Mouse (Mus musculus) cerebellum, adult (tissue): ENCODE results near the gene Trp53i11.

Experiments
- ATAC-seq: cut with Nextera tagmentation; 2 replicates; pipeline ENCODE4 v1.9.2; 2017; ENCODE audit warnings: mild to moderate bottlenecking, moderate library complexity, mixed read lengths; ENCODE audit not compliant: insufficient number of reproducible peaks, low FRiP score, low TSS enrichment

Trp53i11 gene

DNA sequence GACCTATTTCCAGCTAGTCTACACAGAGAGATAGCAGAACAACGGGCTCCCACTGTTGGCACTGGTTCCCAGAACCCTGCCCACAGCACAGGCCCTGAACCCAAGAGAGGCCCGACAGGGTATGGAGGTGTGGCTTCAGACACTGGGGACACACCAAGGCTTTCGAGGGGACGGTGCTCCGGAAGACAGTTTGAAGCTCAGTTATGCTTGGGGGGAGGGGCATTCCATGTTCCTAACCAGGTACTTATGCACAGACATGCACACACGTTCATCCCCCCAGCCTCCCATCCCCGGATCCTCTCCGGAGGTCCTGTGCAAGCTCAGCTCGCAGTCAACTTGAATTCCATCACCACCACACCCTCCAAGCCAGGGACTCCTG is 4.8 kb downstream of the Trp53i11 start:
- ATAC-seq = no peak

DNA sequence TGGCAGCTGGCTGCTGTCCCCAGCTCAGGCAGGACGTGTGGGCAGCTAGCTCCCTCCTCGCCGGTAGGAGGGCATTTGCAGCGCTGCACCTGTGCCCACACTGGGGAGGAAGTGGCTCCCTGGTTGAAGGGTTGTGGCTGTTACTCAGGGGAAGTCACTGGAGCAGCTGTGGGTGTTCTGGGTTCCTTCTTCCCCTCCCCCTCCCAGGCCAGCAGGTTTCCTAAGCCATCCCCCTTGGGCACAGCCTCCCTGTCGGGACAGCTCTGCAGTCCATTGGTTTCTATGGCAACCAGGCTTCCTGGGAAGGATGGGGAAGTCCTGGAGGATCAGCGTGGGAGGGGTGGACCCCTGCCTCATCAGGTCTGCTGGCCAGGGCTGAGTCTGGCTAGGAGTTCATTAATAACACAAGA is 5.3 kb downstream of the Trp53i11 start:
- no peak for ATAC-seq

DNA sequence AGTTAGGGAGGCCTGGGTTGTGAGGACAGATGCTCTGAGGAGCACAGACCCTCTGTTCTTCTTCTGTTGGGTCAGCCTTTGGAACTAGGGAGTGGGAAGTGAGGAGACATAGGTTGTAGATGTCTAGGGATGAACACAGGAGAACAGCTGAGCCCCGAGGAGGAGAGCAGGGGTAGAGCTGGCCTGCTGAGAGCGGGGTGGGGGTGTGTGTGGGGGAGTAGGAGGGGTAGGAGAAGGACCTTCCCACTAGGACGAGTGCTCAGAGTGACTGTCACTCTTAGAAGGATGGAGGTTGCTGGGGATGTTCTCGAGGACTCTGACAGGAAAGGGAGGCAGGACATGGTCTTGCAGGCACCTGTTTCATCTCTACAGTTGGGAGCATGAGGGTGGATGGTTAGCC is 6.5 kb downstream of the Trp53i11 start:
- no peak for ATAC-seq

DNA sequence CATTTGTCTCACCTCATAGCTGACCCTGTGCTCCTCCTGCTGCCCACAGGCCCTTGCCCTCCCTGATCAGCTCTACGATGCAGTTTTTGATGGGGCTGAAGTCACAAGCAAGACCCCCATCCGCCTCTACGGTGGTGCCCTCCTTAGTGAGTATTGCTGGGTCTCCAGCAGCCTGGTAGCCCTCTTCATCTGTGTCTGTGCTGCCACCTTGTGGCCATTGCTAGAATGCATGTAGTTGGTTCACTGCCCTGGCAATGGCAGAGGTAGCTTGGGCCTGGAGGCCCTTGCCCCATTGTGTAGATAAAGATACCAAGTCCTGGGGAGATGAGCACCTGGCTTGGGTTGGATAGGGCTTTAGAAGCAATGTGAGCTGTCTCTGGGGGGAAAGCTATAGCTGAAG is 11.5 kb downstream of the Trp53i11 start:
- ATAC-seq = peak; percentile 33; the same call in 1 of the 2 replicates

DNA sequence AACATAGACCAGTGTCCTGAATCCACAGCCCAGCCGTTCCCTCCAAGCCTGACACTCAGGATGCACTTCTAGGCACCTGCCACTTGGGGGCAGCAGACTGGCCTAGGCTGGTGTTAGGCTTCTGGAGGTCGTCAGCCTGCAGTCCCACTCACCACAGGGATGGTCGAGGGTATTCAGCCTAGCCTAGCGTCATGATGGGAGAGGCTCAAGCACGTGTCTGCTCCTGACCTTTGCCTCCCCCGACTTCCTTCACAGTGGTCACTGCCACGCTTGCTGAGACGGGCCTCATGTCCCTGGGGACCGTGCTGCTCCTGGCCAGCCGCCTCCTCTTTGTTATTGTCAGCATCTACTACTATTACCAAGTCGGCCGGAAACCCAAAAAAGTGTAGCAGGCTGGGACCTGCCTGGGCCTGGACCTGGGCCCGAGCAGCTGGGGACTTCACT is 12.2 kb downstream of the Trp53i11 start:
- ATAC-seq = 0 out of 2 replicates have a peak, but pooled peaks have one; percentile 3

DNA sequence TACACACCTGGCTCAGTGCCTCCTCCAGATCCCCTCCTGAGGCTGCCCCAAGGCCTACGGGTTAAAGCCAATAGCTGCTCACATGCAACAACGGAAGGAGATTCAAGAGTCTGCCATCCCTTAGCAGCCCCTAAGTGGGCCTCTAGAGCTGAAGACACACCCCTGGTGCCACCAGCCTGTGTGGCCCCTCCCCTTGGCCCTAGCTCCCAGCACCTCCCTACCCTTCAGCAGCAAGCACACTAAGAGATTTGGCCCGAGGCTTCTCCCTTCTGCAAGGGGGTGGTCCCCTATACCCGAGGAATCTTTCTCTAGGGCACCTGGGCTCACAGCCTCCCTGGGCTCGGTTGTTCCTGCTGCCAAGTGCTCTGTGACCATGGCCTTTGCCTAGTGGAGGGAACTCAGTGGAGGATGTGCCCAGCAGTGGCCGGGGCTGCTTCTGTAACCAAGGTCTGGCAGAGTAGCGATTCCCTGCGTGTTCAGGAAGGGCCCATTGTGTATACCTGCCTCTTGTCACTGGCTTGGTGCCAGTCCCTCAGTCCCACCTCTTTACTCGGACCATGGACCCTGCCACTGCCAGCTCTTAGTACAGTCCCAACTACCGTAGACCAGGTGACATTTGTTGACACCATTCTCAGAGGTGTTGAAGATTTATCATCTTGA is 13.5 kb downstream of the Trp53i11 start:
- ATAC-seq = no peak

DNA sequence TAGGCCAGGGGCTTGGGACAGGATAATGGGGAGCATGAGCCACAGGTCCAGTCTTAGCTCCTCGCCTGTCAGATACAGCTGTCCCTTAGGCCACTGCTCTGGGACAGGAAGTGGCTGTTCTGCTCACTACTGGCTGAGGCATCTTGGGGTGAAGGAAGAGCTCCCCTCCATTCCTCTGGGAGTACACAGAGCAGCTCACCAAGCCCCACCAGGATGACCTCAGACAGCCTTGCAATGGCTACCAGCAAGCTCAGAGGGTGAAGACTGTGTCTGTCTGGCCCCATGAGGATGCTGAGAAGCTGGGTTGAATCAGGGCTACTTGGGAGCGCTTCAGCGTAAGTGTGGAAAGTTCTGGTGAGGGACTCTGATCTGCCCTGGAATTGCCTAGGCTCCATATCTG is 14.6 kb downstream of the Trp53i11 start:
- ATAC-seq = no peak

DNA sequence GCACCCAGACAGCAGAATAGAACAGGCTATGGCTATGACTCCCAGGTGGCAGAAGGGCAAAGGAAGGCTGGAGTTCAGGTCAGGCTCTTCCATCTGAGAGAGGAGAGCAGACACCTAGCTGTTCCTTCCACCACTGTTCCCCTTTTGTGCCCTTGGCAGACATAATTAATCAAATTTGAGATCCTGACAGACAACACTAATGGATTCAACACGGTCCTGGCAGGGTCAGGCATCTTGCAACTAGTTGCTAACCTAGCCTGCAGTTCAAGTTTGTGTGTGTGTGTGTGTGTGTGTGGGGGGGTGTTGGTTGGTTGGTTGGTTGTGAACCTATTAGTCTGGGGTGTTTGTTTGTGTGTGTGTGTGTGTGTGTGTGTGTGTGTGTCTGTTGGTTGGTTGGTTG is 15.4 kb downstream of the Trp53i11 start:
- ATAC-seq = no peak

DNA sequence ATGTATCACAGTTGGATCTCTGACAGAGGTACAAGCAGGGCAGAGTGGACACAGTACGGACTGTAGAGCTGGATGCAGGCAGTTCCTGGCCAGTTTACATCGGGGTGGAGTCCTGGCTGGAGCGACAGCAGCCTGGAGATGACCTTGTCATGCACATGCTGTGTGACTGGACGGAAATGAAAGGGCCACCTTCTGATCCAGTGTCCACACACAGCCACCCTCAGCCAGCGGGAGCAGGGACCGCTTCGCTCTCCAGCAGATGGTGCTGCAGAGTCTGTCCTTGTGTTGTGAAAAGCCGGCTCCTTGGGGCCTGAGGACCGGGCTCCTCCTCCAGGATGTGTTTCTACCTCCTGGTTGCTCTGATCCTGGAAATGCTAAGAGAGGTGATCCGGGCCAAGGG is 16.3 kb downstream of the Trp53i11 start:
- ATAC-seq = peak; percentile 64

DNA sequence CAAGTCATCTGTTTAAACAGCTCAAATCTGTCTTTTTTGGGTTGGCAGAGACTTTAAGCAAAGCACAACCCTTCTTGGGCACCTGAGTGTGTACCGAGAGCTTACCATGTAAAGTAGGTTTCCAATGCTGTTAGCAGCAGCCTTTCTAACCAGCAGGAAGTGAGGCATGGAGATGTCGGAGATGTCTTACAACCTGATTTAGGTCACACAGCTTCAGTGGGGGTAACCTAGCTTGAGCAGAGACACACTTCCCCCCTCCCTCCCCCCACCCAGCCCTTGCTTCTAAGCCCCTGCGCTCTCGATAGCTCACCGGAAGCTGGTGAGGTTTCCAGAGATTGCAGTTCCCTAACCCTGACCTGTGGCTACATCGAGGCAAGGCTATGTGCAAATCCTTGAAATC is 17.2 kb downstream of the Trp53i11 start:
- ATAC-seq = no peak

DNA sequence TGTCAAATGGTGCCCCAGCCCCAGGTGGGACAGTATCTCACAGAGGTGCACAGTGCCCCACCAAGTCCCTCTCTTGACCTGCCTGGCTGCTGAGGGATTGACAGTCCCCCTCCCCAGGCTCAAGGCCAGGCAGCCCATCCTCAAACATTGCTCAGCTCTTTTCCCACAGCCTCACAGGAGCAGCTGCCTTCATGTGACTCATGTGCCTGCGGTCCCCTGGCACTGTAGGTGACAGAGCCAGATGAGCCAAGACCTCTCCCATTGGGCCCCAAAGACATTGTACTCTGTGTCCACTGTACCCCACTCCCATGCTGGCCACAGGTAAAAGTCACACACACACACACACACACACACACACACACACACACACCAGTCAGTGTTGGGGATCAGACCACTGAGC is 18.8 kb downstream of the Trp53i11 start:
- no peak for ATAC-seq

DNA sequence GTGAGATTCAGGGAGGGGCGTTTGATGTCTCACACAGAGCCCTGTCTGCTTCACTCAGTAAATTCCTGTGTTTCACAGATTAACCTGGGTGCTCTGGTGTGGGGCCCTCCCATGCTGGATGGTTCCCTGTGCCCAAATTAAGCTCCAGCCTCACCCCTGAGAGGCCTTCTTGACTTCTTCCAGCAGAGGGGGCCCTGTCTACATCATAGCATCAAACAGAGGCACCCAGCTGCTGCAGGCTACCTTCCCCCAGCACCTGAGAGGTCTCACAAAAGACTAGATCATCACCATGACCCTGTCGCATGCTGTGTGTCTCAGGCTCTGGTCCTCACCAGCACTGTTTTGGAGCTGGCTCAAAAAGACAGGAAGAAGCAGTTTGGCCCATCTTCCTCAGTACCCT is 25.0 kb downstream of the Trp53i11 start:
- ATAC-seq = no peak

DNA sequence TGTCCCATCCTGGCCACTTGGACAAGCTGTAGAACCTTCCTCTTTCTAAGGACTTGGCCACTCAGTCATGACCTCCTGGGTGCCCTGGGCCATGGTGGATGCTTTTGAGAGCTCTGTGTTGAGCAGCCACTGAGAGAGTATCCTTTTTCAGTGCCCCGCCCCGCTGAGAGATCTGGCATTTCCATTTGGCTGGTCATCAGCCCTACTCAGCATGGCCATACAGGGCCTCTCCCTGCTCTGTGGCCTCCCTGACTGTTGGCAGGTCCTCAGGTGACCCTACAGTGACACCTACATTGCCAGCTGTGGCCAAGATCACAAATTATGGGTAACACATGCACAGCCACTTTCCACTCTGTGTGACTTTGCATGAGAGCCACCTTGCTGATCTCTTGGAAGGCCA is 25.5 kb downstream of the Trp53i11 start:
- no peak for ATAC-seq

DNA sequence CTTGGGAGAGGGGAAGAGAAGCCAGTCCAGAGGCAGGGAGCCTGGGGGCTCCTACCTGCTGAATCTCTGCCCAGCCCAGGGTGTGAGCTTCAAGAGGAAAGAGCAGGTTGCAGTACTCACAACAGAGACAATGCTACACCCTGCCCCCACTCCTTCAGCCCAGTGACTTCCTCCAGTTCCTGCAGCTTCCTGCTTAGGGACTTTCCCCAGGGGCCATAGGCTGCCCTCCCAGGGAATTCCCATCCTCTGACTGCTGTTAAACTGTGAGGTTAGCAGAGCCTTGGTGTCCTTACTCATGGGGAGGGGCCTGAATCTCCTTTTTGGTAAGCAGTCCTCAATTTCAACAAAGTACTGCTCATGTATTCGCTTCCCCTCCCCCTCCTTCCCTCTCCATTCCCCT is 26.8 kb downstream of the Trp53i11 start:
- ATAC-seq = no peak

DNA sequence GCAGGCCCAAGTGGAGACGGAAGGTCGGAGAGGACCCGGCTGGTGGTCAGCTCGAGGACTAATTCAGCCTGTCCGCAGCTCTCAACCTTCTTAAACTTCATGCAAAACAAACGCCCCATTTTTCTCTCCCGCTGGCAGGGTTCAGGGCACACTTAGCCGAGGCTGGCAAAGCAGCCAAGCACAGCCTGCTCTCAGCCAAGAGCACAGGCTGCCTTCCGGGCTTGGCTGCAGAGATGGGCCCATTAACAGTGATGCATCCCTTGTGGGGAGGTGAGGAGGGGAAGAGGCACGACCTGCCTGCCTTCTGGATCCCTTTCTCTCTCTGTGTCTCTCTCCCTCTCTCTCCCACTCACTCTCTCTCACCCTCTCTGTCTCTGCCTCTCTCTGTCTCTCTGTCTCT is 28.4 kb downstream of the Trp53i11 start:
- peak; percentile 83 for ATAC-seq

DNA sequence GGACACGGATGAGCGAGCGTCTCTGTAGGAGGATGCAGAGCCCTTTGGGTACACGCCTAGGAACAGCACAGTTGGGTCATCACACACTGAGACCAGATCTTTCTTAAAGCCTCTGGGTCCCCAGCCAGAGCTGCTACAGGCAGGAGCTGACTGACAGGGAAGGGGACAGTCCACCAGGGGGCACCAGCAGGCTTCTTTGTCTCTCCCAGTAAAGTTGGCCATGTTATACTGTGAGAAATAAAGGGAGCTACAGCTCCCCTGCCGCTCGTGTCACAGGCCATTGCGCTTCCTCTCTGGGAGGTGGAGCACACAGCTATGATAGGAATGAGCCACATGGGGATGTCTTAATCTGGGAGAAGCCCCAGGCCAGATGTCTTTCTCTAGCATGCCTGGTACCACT is 29.7 kb downstream of the Trp53i11 start:
- peak; percentile 45 for ATAC-seq

DNA sequence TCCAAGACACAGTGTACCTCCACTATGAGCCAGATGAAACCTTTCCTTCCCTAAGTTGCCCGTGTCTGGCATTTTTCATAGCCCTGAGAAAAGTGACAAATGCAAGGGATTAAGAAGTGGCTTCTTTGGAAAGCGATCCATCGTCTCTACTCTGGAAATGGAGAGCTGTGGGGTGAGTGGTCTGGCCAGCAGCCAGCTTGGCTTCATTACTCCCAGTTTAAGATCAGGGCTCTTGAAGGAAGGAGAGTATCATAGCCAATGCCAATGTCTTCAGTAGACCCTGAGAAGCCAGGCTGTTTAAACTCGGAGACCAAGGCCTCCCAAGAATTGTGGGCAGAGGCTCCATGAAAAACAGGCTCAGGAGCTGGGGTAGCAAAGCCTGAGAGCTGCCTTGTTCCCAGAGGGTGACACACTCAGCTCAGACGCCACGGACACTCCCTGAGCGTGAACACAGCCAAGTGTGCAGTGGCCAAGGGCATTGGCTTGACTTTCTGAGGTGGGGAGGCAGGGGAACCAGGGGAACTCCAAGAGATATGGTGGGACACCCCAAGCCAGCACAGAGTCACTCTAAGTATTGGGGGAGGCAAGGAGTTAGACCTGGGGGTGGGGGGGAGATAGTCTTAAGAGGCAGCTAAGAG is 31.1 kb downstream of the Trp53i11 start:
- ATAC-seq = no peak

DNA sequence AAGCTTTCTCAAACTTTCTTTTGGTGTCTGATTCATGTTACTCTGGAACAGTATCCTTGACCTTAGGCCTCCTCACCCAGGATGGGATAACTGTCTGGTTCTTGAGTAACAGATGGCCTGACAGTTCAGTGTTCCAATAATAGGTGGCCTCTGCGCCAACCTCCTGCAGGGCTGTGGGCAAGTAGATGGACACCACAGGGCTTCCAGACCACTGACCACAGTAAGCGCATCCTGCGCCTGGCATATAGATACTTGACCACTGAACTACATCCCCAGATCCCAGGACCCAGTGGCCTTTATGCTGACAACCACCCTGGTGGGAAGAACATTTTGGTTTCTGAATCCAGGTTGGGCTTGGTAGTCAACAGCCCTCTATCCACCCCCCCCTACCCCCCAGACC is 32.2 kb downstream of the Trp53i11 start:
- no peak for ATAC-seq

DNA sequence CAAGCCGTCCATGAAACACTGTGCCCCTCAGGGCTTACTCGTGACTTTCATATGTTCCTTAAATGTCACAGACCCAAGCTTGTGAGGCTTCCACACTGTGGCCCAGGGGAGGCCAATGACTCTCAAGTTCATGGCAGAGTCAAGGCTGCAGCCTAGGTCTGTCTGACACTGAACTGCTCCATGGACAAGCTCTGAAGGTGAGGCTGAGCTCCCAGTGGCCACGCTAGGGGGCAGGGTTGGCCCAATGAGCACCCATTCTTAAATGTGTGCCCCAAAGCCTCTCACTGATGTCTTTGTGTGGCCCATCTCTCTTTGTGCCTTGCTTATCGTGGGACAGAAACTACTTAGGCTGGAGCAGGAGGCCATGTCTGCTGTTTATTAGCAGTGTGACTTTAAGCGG is 33.1 kb downstream of the Trp53i11 start:
- ATAC-seq = no peak

DNA sequence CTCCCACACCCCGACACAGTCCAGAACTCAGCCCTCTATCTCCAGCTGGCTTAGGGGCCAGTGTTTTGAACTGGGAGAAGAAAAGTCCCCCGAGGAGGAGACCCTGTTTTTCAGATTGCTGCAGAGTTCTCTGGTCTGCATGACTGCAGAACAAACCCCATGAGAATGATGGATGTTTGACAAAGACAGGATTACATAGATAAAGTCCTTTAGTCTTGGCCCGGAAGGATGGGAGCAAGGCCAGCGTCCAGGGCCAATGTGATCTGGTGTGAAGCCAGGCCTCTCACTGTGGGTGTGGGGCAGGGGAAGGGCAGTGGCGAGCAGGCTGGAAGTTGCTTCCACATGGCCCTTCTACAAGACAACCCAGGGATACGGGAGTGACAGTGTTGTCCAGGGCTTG is 36.1 kb downstream of the Trp53i11 start:
- ATAC-seq = no peak

DNA sequence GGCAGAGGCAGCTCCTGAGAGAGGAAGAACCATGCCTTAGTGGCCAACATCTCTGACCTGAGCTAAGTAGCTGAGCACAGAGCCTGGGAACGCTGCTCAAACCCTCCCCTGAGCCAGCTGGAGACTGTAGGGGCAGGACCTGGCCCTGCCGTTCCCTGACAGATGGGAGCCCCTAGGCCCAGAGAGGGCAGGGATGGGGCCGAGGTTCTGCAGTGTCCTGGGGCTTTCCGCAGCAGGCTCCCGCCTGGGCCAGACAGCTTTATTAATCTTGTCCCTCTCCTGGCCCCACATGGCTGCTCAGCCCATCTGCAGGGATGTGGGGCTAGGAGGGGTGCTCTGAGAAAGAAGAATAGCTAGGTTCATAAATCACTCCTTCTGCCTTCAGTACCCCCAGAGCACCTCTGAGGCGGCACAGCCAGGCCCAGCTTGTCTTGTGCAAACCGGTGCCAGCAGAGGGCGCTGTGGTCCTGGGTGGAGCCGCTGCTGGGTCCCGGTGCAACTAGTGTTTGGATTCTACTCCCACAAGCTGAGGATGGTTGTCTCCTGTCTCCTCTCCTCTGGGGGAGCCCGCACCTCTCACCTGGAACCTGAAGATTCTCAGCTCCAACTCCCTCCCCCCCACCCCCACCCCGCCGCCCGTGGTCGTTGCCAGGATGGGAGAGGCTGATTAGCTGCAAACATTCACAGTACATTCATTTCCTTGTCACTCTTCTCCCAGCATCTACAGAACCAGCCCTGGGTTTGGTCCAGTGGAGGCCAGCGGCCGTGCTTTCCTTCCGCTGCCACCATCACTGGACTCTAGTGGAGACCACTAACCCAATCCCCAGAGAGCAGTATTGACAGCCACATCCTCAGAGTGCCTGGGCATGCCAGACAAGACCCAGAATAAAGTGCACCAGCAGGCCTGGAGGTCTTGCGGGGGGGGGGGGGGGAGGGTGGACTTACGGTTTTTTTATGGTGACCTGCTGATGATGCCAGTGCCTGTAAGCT is 39.6 kb downstream of the Trp53i11 start:
- ATAC-seq = peak; percentile 59
